Mouse (Mus musculus): ENCODE measurements around the gene Klhl36. TPM values are rescaled to one million over a fixed set of nuclear protein-coding genes. Genes with fewer than 3 reads are reported as not detected.

Gene Klhl36
- 1 to 10 TPM; 6.9 to 7.5 TPM for total RNA-seq (2021)

- peak; percentile 93 for DNase-seq (ENCODE audit: low spot score in 2 of 2)
- intact Hi-C loops (cut with DNase I): no loop called here
Measured at GRCm38 (mm10) chr8:119861706-119862389, at the start of gene Klhl36. TSS of gene Klhl36 (plus strand) at chr8:119862266.

GRCm38 (mm10) chr8:119812650-119813431 lies 49.2 kb upstream of the Klhl36 start:
- DNase-seq (ENCODE audit: low spot score in 2 of 2): no peak
- intact Hi-C loops (cut with DNase I): no loop called here

GRCm38 (mm10) chr8:119816219-119816618 lies 45.8 kb upstream of the Klhl36 start:
- intact Hi-C loops (cut with DNase I): no loop called here
- DNase-seq (ENCODE audit: low spot score in 2 of 2): no peak

- intact Hi-C loops (cut with DNase I): no loop called here
- DNase-seq (ENCODE audit: low spot score in 2 of 2): no peak
Measured at GRCm38 (mm10) chr8:119817446-119817845, 44.6 kb upstream of the Klhl36 start.

- intact Hi-C loops (cut with DNase I): no loop called here
- DNase-seq (ENCODE audit: low spot score in 2 of 2): no peak
Measured at GRCm38 (mm10) chr8:119819316-119819715, 42.8 kb upstream of the Klhl36 start.

- DNase-seq (ENCODE audit: low spot score in 2 of 2): no peak
- intact Hi-C loops (cut with DNase I): no loop called here
Measured at GRCm38 (mm10) chr8:119819976-119820375, 42.1 kb upstream of the Klhl36 start.

GRCm38 (mm10) chr8:119821691-119822090 lies 40.4 kb upstream of the Klhl36 start:
- intact Hi-C loops (cut with DNase I): no loop called here

GRCm38 (mm10) chr8:119823278-119823677 lies 38.8 kb upstream of the Klhl36 start:
- no peak for DNase-seq (ENCODE audit: low spot score in 2 of 2)
- intact Hi-C loops (cut with DNase I): no loop called here

More at GRCm38 (mm10) chr8:119821691-119822090, 40.4 kb upstream of the Klhl36 start:
- DNase-seq (ENCODE audit: low spot score in 2 of 2): no peak

GRCm38 (mm10) chr8:119824100-119824499 lies 38.0 kb upstream of the Klhl36 start:
- DNase-seq (ENCODE audit: low spot score in 2 of 2): peak in 1 of 2 experiments; percentile 30
- intact Hi-C loops (cut with DNase I): no loop called here

- peak in 1 of 2 experiments; percentile 46 for DNase-seq (ENCODE audit: low spot score in 2 of 2)
- intact Hi-C loops (cut with DNase I): no loop called here
Measured at GRCm38 (mm10) chr8:119824809-119825273, 37.2 kb upstream of the Klhl36 start.

GRCm38 (mm10) chr8:119825950-119826730 lies 35.9 kb upstream of the Klhl36 start:
- DNase-seq (ENCODE audit: low spot score in 2 of 2): no peak

GRCm38 (mm10) chr8:119826982-119827381 lies 35.1 kb upstream of the Klhl36 start:
- DNase-seq (ENCODE audit: low spot score in 2 of 2): no peak
- intact Hi-C loops (cut with DNase I): no loop called here

More at GRCm38 (mm10) chr8:119825950-119826730, 35.9 kb upstream of the Klhl36 start:
- intact Hi-C loops (cut with DNase I): no loop called here

GRCm38 (mm10) chr8:119827721-119828153 lies 34.3 kb upstream of the Klhl36 start:
- DNase-seq (ENCODE audit: low spot score in 2 of 2): no peak
- intact Hi-C loops (cut with DNase I): no loop called here

- intact Hi-C loops (cut with DNase I): no loop called here
- DNase-seq (ENCODE audit: low spot score in 2 of 2): peak in 1 of 2 experiments; percentile 22
Measured at GRCm38 (mm10) chr8:119829015-119829414, 33.1 kb upstream of the Klhl36 start.

- intact Hi-C loops (cut with DNase I): no loop called here
- DNase-seq (ENCODE audit: low spot score in 2 of 2): no peak
Measured at GRCm38 (mm10) chr8:119829420-119829819, 32.6 kb upstream of the Klhl36 start.

GRCm38 (mm10) chr8:119829870-119830580 lies 32.0 kb upstream of the Klhl36 start:
- intact Hi-C loops (cut with DNase I): no loop called here
- no peak for DNase-seq (ENCODE audit: low spot score in 2 of 2)

GRCm38 (mm10) chr8:119830589-119830988 lies 31.5 kb upstream of the Klhl36 start:
- no peak for DNase-seq (ENCODE audit: low spot score in 2 of 2)
- intact Hi-C loops (cut with DNase I): no loop called here

GRCm38 (mm10) chr8:119831336-119831995 lies 30.6 kb upstream of the Klhl36 start:
- peak in 1 of 2 experiments; percentile 18 for DNase-seq (ENCODE audit: low spot score in 2 of 2)
- intact Hi-C loops (cut with DNase I): no loop called here

- intact Hi-C loops (cut with DNase I): no loop called here
- no peak for DNase-seq (ENCODE audit: low spot score in 2 of 2)
Measured at GRCm38 (mm10) chr8:119832101-119832617, 29.9 kb upstream of the Klhl36 start.

All from left cerebral cortex, postnatal 36 days (tissue).